ENCODE assay signal across 14 mouse cellular contexts in the genomic region with DNA sequence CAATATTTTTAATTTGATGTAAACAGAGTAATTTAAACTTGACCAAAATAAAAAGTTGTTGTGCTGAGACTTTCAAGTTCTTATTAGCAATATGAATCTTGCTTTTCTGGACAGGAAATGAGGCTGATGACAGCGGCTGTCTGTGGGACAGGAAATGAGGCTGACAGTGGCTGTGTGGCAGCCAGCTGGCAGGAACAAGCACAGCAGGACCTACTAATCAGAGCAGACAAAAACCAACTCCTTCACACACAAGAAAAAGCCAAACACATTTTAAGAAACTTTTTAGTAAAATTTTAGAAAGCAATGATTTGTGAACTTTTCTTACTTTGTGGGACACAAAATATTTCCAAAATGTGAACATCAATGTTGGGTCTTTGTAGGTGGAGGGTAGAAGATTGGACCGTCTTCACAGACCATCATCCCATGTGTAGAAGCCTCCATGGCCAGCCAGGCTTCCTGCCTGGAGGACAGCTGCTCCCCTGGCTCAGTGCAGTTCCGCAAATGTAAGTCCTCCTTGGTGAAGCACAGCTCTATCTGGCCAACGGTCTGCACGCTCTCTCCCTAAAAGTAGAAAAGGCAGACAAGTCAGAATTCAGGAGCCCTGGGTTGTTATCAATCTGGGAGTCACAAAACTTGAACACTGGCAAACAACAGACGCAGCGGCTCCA. TPM values are rescaled to one million over a fixed set of nuclear protein-coding genes. Genes with fewer than 3 reads are reported as not detected.
A peak's percentile ranks its signal among the peaks of the same experiment; 100 is the strongest.
DNase-seq lines count a peak whose midpoint lies in the region; ATAC-seq lines count a peak whose summit lies in the region.
"Not testable (repeated sequence)": the region's sequence is repeated elsewhere in the genome, so short reads cannot be mapped to it uniquely, and the experiment has no call there.
"Had no signal": no experiment of that assay in that cellular context is flagged by ENCODE, and none has a peak within 500 bp of the region (broad histone marks: within the 10 kb centered on the region; RNA-seq: fewer than 3 reads in every experiment).

No protein-coding gene starts in this region.

- H3K36me3 ChIP-seq in hindbrain, embryonic 16.5 days (ENCODE audit: control insufficient read depth, insufficient read depth, low read length); lung, embryonic 16.5 days (ENCODE audit: control insufficient read depth, insufficient read depth, low read length): not testable (repeated sequence)

- no CpG with 5 or more reads among the region's 7 CpGs for WGBS in hindbrain, embryonic 16.5 days
- WGBS in lung, embryonic 16.5 days = 67% methylated on average over 1 of the region's 7 CpGs

- DNase-seq in cerebellum, adult 8-10 months = peak; percentile 28
- DNase-seq in cerebellum, adult 9-11 months = peak; percentile 27

- not testable (repeated sequence) for H3K4me2 ChIP-seq in hindbrain, embryonic 16.5 days (ENCODE audit: low read length); lung, embryonic 16.5 days (ENCODE audit: low read depth, low read length)

- H3K27me3 ChIP-seq in hindbrain, embryonic 16.5 days (replicated peaks; ENCODE audit: control insufficient read depth, insufficient read depth, low read length); lung, embryonic 16.5 days (ENCODE audit: control insufficient read depth, insufficient read depth, low read depth, low read length): not testable (repeated sequence)

- H3K4me1 ChIP-seq in hindbrain, embryonic 16.5 days (ENCODE audit: control insufficient read depth, insufficient read depth, low read depth, low read length); lung, embryonic 16.5 days (replicated peaks; ENCODE audit: control insufficient read depth, insufficient read depth, low read length): not testable (repeated sequence)

- peak; percentile 92 for ATAC-seq in activated CD4-positive, CD25-positive, alpha-beta regulatory T cell, adult 4 months
- ATAC-seq in hindbrain, embryonic 16.5 days = 0 out of 2 replicates have a peak, but pooled peaks have one; percentile 51
- peak; percentile 93 for ATAC-seq in inflammation-experienced regulatory T-cells, adult 6 months
- peak; percentile 76 for ATAC-seq in lung, embryonic 16.5 days (ENCODE audit: low read depth)
- peak; percentile 75 for ATAC-seq in megakaryocyte, adult 5-6 weeks (ENCODE audit: poor library complexity, severe bottlenecking)

- H3K4me3 ChIP-seq in hindbrain, embryonic 16.5 days (ENCODE audit: low read length); lung, embryonic 16.5 days (ENCODE audit: low read length): not testable (repeated sequence)

- not testable (repeated sequence) for H3K9me3 ChIP-seq in hindbrain, embryonic 16.5 days (ENCODE audit: control insufficient read depth, low read length); lung, embryonic 16.5 days (ENCODE audit: control insufficient read depth, low read length)

- not testable (repeated sequence) for H3K27ac ChIP-seq in hindbrain, embryonic 16.5 days (ENCODE audit: low read depth, low read length); lung, embryonic 16.5 days (ENCODE audit: low read length)

- not testable (repeated sequence) for H3K9ac ChIP-seq in hindbrain, embryonic 16.5 days (ENCODE audit: low read depth, low read length); lung, embryonic 16.5 days (ENCODE audit: low read length)

RNA-seq across cellular contexts. Expression of a gene that starts 19.1 kb away (rescaled TPM):
- under 1 TPM; 0.20 to 0.38 TPM for polyA plus RNA-seq in activated CD4-positive, CD25-positive, alpha-beta regulatory T cell, adult 4 months (2017; shearing (Covaris generic))
- polyA plus RNA-seq in hindbrain, embryonic 16.5 days (2015; fragmentation: Nextera tagmentation; extraction: Ambion mirVana) = 0.50 TPM in 1 of 2 replicates, not detected in the other
- under 1 TPM in 1 of 3 experiments, not detected in 2; 0.26 TPM for polyA plus RNA-seq in inflammation-experienced regulatory T-cells, adult 6 months (2017; shearing (Covaris generic))
- polyA plus RNA-seq in lung, embryonic 16.5 days (2015; fragmentation: Nextera tagmentation; extraction: Ambion mirVana) = 0.24 TPM in 1 of 2 replicates, not detected in the other
- not detected in 2 replicates for total RNA-seq in megakaryocyte, adult 5-6 weeks (2015)
- not detected in 2 replicates for total RNA-seq in megakaryocyte, adult 5-6 weeks (2017)
- total RNA-seq: adrenal gland, adult 2 months; CH12.LX; G1E had no signal
- polyA plus RNA-seq: embryonic facial prominence, embryonic 10.5 days; embryonic facial prominence, embryonic 14.5 days; forebrain, embryonic 11.5 days; forebrain, embryonic 13.5 days; G1E had no signal

RNA-seq across cellular contexts. Expression of a gene that starts 19.4 kb away (rescaled TPM):
- 10 to 100 TPM; 50.4 to 72.2 TPM for polyA plus RNA-seq in activated CD4-positive, CD25-positive, alpha-beta regulatory T cell, adult 4 months (2017; shearing (Covaris generic))
- 18.2 and 19.4 TPM in 2 replicates for polyA plus RNA-seq in hindbrain, embryonic 16.5 days (2015; fragmentation: Nextera tagmentation; extraction: Ambion mirVana)
- 10 to 100 TPM; 41.7 to 52.1 (median 51.3) TPM for polyA plus RNA-seq in inflammation-experienced regulatory T-cells, adult 6 months (2017; shearing (Covaris generic))
- 40.1 TPM in 2 replicates for polyA plus RNA-seq in lung, embryonic 16.5 days (2015; fragmentation: Nextera tagmentation; extraction: Ambion mirVana)
- 54.1 and 63.1 TPM in 2 replicates for total RNA-seq in megakaryocyte, adult 5-6 weeks (2015)
- total RNA-seq in megakaryocyte, adult 5-6 weeks (2017) = 48.7 and 54.6 TPM in 2 replicates

RNA-seq across cellular contexts. Expression of a gene that starts 36.8 kb away (rescaled TPM):
- 10 to 100 TPM; 20.7 to 25.4 TPM for polyA plus RNA-seq in activated CD4-positive, CD25-positive, alpha-beta regulatory T cell, adult 4 months (2017; shearing (Covaris generic))
- polyA plus RNA-seq in hindbrain, embryonic 16.5 days (2015; fragmentation: Nextera tagmentation; extraction: Ambion mirVana) = 31.4 and 32.0 TPM in 2 replicates
- polyA plus RNA-seq in inflammation-experienced regulatory T-cells, adult 6 months (2017; shearing (Covaris generic)) = 10 to 100 TPM; 22.8 to 31.0 (median 24.2) TPM
- 38.4 and 39.5 TPM in 2 replicates for polyA plus RNA-seq in lung, embryonic 16.5 days (2015; fragmentation: Nextera tagmentation; extraction: Ambion mirVana)
- 18.0 and 25.5 TPM in 2 replicates for total RNA-seq in megakaryocyte, adult 5-6 weeks (2015)
- total RNA-seq in megakaryocyte, adult 5-6 weeks (2017) = 23.4 and 29.7 TPM in 2 replicates
